Mouse (Mus musculus): ENCODE results near the gene Arrdc5.

GRCm38 (mm10) chr17:56325450-56326152 is 25.5 kb upstream of the Arrdc5 start, which contains the start of gene Kdm4b:
- no peak for TF ChIP-seq CTCF (IDR thresholded peaks at IDR 0.05; ENCODE audit: borderline replicate concordance, insufficient read depth, low read length)
- peak; percentile 71 for TF ChIP-seq POLR2A (IDR thresholded peaks at IDR 0.05; ENCODE audit: low read depth, low read length)

All from embryonic fibroblast, embryonic 13.5 days (primary cell).